Mouse (Mus musculus) stomach, postnatal 0 days (tissue): Measurements from ENCODE around the gene Tmc4.

Experiments used
- CTCF ChIP-seq: IDR thresholded peaks from 2 replicates; pipeline ENCODE4 v1.5.1; 2016; ENCODE audit warnings: antibody characterized with exemption, low read depth, mild to moderate bottlenecking, moderate library complexity
- EP300 ChIP-seq: optimal IDR thresholded peaks from 2 replicates; pipeline ENCODE3; 2016; ENCODE audit warnings: antibody characterized with exemption

DNA sequence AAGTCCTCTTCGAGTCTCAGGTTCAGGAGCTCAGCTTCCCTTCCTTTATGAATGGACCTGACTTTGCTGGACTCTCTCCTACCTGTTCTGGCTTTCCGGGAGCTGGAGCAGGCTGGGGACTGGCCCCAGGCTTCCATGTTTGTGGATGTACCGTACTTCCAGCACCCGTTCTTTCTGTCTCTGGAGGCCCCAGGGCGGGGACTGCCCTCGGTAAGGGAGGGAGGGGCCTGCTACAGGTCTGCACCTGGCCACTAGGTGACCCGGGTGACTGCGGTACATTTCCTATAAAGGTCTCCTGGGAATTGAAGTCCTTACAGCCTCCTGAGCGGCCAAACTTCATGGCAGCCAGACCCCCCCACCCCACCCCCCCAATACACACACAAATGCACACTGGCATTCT is at the start of gene Tmc4:
- TF ChIP-seq EP300 (no peak), CTCF (peak; percentile 52)
